Mouse (Mus musculus): Measurements from ENCODE around the gene Tulp4.
"Not testable (repeated sequence)": the region's sequence is repeated elsewhere in the genome, so short reads cannot be mapped to it uniquely, and the experiment has no call there.

Tulp4 gene

GRCm38 (mm10) chr17:6189207-6189606 is 83.0 kb downstream of the Tulp4 start:
- DNase-seq (ENCODE audit: low spot score in 2 of 2), result no peak

DNA sequence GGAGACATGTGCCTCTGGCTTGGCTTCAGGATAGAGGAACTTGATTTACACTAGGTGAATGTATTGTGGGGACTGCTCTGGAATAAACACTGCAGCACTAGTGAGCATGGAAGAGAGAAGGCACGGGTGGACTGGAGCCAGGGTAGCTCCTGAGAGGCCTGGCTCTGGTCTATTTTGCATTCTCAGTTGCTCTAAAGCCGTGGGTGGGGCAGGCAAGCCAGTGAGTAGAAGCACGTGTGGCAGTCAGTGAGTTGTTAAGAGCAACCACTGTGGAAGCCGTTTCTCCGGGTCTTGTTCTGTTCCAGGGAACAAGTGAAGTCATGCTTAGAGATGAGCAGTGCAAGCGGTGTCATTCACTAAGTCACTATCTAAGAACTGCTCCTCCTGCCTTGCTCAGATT is 86.0 kb downstream of the Tulp4 start:
- DNase-seq (ENCODE audit: low spot score in 2 of 2), result no peak

- DNase-seq (ENCODE audit: low spot score in 2 of 2), result no peak
Observed at GRCm38 (mm10) chr17:6195390-6195789, 89.2 kb downstream of the Tulp4 start.

GRCm38 (mm10) chr17:6197491-6197890 is 91.3 kb downstream of the Tulp4 start:
- no peak for DNase-seq (ENCODE audit: low spot score in 2 of 2)

- no peak for DNase-seq (ENCODE audit: low spot score in 2 of 2)
Observed at GRCm38 (mm10) chr17:6198670-6199069, 92.4 kb downstream of the Tulp4 start.

DNA sequence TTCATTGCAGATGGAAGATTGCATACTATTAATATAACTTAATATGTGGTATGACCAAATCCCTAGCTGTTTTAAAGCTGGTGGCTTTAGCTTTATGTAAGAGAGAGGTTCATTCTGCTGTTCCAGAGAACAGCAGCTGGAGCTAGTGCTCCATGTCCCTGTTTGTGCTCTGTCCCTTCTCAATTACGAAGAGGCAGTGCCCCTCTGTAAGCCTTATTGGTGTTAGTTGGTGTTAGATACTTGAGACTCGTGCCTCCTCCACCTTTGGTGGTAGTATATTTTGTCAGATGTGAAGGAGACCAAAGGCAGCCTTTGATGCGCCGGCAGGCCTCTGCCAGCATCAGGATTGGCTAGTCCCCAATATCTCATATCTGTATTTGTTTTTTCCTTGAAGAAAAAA is 92.9 kb downstream of the Tulp4 start:
- no peak for DNase-seq (ENCODE audit: low spot score in 2 of 2)

- no peak for DNase-seq (ENCODE audit: low spot score in 2 of 2)
Observed at GRCm38 (mm10) chr17:6201522-6202250, 95.4 kb downstream of the Tulp4 start.

GRCm38 (mm10) chr17:6202389-6203110 is 96.3 kb downstream of the Tulp4 start:
- no peak for DNase-seq (ENCODE audit: low spot score in 2 of 2)

DNA sequence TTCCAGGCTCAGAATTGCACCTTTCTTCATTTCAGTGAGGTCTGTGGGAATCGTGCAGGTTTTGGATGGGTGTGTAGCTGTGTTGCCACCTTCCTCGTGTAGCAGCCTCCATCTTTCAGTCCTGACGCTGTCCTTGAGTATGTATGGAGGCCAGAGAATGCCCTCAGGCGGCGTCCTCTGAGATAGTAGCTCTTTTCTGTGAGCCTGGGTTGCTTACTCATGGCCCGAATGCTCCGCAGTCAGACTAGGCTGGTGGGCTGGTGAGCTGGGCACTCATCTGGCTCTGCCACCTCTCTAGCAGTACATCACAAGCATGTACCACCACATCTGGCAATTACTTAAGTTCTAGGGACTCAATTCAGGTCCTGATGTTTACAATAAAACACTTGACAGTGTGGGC is 96.9 kb downstream of the Tulp4 start:
- DNase-seq (ENCODE audit: low spot score in 2 of 2), result no peak

GRCm38 (mm10) chr17:6203795-6204194 is 97.6 kb downstream of the Tulp4 start:
- no peak for DNase-seq (ENCODE audit: low spot score in 2 of 2)

DNA sequence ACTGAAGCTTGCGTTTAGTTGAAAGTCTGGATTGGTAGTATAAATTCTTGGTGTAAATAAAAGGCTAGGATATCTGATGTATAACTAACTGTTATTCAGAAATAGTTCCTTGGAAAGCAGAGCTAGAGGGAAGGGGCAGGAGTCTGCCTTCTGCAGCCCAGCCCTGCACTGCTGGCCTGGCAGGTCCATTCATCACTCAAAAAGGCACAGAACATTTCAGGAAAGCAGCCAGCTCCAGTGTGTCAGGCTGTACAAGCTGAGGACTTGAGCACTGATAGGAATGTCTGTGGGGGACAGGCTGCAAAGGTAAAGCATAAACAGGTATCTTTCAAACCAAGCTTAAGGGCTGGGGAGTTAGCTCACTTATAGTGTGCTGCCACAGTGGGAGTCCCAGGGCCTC is 105.5 kb downstream of the Tulp4 start:
- no peak for DNase-seq (ENCODE audit: low spot score in 2 of 2)

GRCm38 (mm10) chr17:6215640-6216039 is 109.4 kb downstream of the Tulp4 start:
- no peak for DNase-seq (ENCODE audit: low spot score in 2 of 2)

DNA sequence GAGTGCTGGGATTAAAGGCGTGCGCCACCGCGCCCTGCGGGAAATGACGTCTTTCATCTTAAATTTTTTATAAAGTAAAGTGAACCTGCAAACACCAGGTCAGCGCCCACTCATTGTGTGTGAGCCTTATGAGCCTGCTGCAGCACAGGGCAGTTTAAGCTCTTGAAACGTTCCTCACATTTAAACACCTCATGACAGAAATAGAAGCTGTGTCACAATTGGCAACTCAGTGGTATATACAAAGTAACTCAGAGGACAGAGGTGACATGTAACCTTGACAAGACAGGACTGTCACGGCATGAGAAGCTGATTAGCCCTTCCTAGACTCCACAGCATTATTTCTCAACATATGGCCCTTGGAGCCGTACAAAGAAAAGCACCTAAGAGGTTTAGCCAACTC is 110.3 kb downstream of the Tulp4 start:
- no peak for DNase-seq (ENCODE audit: low spot score in 2 of 2)

DNA sequence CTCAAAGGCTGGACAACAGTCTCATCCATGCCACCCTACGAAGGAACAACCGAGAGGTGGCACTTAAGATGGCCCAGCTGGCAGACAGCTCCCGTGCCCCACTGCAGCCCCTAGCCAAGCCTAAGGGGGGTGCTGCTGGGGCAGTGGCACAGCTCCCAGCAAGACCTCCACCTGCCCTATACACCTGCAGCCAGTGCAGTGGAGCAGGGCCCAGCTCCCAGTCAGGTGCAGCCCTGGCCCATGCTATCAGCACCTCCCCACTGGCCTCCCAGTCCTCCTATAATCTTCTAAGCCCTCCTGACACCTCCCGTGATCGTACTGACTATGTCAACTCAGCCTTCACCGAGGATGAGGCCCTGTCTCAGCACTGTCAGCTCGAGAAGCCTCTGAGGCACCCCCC is 126.4 kb downstream of the Tulp4 start:
- not testable (repeated sequence) for DNase-seq (ENCODE audit: low spot score in 2 of 2)

DNA sequence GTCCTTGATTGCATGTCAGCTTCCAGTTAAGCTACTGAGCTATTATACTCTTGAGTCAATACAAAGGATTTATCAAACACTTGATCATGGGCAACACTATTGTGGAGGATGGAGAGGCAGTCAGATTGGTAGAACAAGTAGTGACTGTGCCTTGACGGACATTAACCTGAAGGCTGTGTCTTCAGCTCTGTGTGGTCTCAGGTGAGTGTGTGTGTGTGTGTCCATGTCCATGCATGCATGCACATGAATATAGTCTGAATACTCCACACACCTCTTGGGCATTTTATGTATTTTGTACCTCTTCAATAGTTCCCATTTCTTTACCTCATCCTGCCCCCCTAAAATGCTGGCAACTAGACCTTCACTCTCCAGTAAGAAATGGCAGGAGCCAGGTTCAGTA is 145.1 kb downstream of the Tulp4 start:
- not testable (repeated sequence) for DNase-seq (ENCODE audit: low spot score in 2 of 2)

GRCm38 (mm10) chr17:6256400-6257069 is 150.3 kb downstream of the Tulp4 start, which contains the start of gene Tmem181a:
Tmem181a (plus strand) TSS chr17:6256860.
- DNase-seq (ENCODE audit: low spot score in 2 of 2), result not testable (repeated sequence)

DNA sequence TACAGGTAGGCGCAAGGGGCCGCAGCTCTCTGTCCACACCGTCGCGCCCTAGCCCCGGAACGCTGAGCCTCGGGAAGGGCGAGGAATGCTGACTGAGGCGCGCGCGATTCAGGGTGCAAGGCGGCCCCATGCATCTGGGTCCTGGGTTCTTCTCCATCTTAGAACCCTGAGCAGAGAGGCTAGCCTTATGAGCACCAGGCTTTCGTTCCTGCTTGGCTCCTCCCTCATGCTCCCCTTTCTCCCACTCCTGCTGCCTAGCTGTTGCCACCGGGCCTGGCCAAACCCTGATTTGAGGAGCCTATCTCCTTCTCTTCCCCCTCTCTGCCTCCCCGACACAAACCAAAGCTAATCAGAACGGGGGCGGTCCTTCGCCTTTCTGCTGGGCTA is 150.8 kb downstream of the Tulp4 start:
- peak in 1 of 2 experiments; percentile 13 for DNase-seq (ENCODE audit: low spot score in 2 of 2)

DNA sequence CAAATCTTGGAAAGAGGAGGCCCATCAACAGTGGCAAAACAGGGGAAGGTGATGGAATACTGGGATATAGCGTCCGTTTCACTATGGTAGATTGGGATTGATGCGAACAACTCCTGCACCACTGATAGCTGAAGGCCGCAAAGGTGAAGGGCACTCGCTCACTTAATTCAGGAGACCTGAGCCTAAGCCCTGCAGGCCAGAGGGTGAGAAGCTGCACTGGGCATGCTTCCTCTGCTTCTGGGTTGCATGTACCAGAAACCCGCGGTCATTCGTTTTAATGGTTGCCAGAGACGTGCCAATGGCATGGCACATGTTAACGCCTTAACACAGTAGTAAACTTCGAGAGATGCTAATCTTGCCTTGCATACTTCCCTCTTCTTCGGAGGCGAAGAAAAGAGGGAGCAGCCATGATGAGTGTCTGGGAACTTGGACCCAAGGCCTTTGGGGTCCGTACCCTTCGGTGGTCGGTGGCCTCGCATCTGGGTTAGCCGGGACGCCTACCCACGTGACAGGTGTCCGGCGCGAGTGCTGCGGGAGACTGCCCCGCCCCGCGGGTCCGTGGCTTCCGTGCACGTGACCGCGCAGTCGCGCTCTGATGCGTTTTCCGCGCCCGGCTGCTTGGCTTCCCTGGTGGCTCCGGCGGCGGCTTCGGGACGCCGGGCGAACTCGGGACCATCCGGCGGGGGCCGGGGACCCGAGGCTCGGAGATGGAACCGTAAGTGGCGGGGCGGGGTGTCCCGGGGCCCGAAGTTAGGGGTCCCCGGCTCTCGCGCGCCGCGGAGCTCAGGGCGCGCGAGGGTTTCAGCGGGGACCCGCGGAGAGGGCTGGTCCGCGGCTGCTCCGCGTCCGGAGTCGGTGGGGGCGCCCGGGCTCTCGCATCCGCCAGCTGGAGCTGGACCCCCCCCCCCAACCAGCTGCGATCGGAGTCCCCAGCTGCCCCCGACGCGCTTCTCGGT is 163.9 kb downstream of the Tulp4 start:
- DNase-seq (ENCODE audit: low spot score in 2 of 2), result peak in 1 of 2 experiments; percentile 24

DNA sequence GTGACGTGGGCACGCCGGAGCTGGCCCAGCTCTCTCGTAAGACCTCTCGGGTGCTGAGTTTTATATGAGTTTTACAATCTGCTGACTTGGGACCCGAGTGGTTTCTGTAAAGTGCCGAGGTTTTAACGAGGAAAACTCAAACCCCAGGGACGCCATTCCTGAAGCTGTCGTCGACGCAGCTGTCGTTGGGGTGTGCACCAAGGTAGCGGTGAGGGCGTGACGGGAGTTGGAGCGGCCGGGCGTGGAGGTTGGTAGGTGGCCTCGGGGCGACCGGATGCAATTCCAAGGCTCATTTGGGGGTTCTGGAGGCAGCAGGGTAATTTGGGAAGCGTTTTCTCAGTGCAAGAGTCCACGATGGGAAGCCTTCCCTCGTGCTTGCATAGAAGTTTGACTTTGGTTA is 164.6 kb downstream of the Tulp4 start:
- not testable (repeated sequence) for DNase-seq (ENCODE audit: low spot score in 2 of 2)

GRCm38 (mm10) chr17:6271970-6272369 is 165.7 kb downstream of the Tulp4 start:
- not testable (repeated sequence) for DNase-seq (ENCODE audit: low spot score in 2 of 2)

GRCm38 (mm10) chr17:6274693-6275092 is 168.5 kb downstream of the Tulp4 start:
- DNase-seq (ENCODE audit: low spot score in 2 of 2), result peak in 1 of 2 experiments; percentile 6
